Mouse (Mus musculus) urinary bladder, postnatal 4 days (tissue): ENCODE data around the gene Iars2.
"Not testable (repeated sequence)": the region's sequence is repeated elsewhere in the genome, so short reads cannot be mapped to it uniquely, and the experiment has no call there.

Experiments used
- DNase-seq, 2 experiments: peaks; one replicate each; pipeline ENCODE4 v3.0.0; 2021 to 2022; ENCODE audit warnings: low spot score in 2 of 2

The Iars2 gene

GRCm38 (mm10) chr1:185331983-185332430 lies 2.8 kb upstream of the Iars2 start, which contains the start of gene Bpnt1:
TSS of gene Bpnt1 (plus strand) at chr1:185332149.
- peak; percentile 86 for DNase-seq

- DNase-seq: no peak
These were observed 2.2 kb upstream of the Iars2 start for GRCm38 (mm10) chr1:185331364-185331763.

- DNase-seq: no peak
These were observed 655 bp upstream of the Iars2 start for GRCm38 (mm10) chr1:185329851-185330250.

- DNase-seq: not testable (repeated sequence)
These were observed 1.3 kb downstream of the Iars2 start for GRCm38 (mm10) chr1:185327754-185328345.

- DNase-seq: peak in 1 of 2 experiments; percentile 16
These were observed 13.2 kb downstream of the Iars2 start for GRCm38 (mm10) chr1:185315846-185316568.

GRCm38 (mm10) chr1:185314546-185314945 lies 14.7 kb downstream of the Iars2 start:
- peak in 1 of 2 experiments; percentile 54 for DNase-seq

- DNase-seq: peak in 1 of 2 experiments; percentile 56
These were observed 17.2 kb downstream of the Iars2 start for GRCm38 (mm10) chr1:185311949-185312348.

- DNase-seq: peak in 1 of 2 experiments; percentile 58
These were observed 20.3 kb downstream of the Iars2 start for GRCm38 (mm10) chr1:185308908-185309307.

- DNase-seq: no peak
These were observed 20.9 kb downstream of the Iars2 start for GRCm38 (mm10) chr1:185308334-185308733.

- DNase-seq: no peak
These were observed 21.6 kb downstream of the Iars2 start for GRCm38 (mm10) chr1:185307645-185308044.

- peak in 1 of 2 experiments; percentile 45 for DNase-seq
These were observed 22.4 kb downstream of the Iars2 start for GRCm38 (mm10) chr1:185306836-185307235.

- DNase-seq: peak in 1 of 2 experiments; percentile 44
These were observed 26.4 kb downstream of the Iars2 start for GRCm38 (mm10) chr1:185302816-185303215.

GRCm38 (mm10) chr1:185298496-185298895 lies 30.7 kb downstream of the Iars2 start:
- DNase-seq: peak in 1 of 2 experiments; percentile 52

- no peak for DNase-seq
These were observed 32.3 kb downstream of the Iars2 start for GRCm38 (mm10) chr1:185296850-185297249.

- DNase-seq: no peak
These were observed 36.4 kb downstream of the Iars2 start for GRCm38 (mm10) chr1:185292646-185293360.

- no peak for DNase-seq
These were observed 37.9 kb downstream of the Iars2 start for GRCm38 (mm10) chr1:185291336-185291735.

- peak in 1 of 2 experiments; percentile 30 for DNase-seq
These were observed 40.0 kb downstream of the Iars2 start for GRCm38 (mm10) chr1:185289231-185289630.

- no peak for DNase-seq
These were observed 42.1 kb downstream of the Iars2 start for GRCm38 (mm10) chr1:185287066-185287465.

GRCm38 (mm10) chr1:185285171-185285570 lies 44.0 kb downstream of the Iars2 start:
- DNase-seq: no peak

GRCm38 (mm10) chr1:185284740-185285139 lies 44.5 kb downstream of the Iars2 start:
- DNase-seq: no peak

GRCm38 (mm10) chr1:185283247-185283646 lies 45.9 kb downstream of the Iars2 start:
- DNase-seq: no peak

- no peak for DNase-seq
These were observed 46.4 kb downstream of the Iars2 start for GRCm38 (mm10) chr1:185282846-185283245.
